8 mouse cellular contexts compared by ENCODE assay signal in the genomic region with DNA sequence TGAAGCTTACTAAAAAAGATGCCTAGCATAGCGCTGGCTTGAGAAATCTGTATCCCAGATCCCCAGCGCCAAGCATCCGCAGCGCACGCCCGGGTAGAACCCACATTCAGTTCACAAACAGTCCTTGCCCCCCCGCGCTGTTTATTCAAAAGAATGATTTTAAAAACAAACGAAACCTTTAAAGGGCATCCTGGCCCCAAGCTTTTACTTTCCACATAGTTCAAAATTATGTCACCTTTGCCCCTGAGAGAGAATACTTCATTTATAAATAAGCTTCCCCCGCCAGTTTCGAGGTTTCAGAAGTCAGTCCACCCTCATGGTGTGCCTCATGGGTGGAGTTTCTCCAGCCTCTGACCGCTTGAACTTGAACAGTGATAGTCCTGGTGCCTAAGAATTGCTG. TPM values are rescaled to one million over a fixed set of nuclear protein-coding genes. Genes with fewer than 3 reads are reported as not detected.
DNase-seq lines count a peak whose midpoint lies in the region; ATAC-seq lines count a peak whose summit lies in the region.

No protein-coding gene starts in this region.

- peak overlapping the region; percentile 95 for H3K4me2 ChIP-seq in embryonic facial prominence, embryonic 11.5 days (ENCODE audit: low read depth, low read length)
- peak overlapping the region; percentile 96 for H3K4me2 ChIP-seq in intestine, embryonic 16.5 days (ENCODE audit: low read depth, low read length)
- peak overlapping the region; percentile 100 for H3K4me2 ChIP-seq in midbrain, embryonic 11.5 days

- 10% methylated on average over 12 of the region's 12 CpGs for WGBS in embryonic facial prominence, embryonic 11.5 days
- 16% methylated on average over 12 of the region's 12 CpGs for WGBS in intestine, embryonic 16.5 days
- WGBS in midbrain, embryonic 11.5 days = 14% methylated on average over 12 of the region's 12 CpGs

- peak; percentile 21 for DNase-seq in kidney, adult 18-20 months
- no peak for DNase-seq in kidney, adult 9 months
- DNase-seq in embryonic facial prominence, embryonic 11.5 days (ENCODE audit: low spot score) = peak; percentile 29
- no peak for DNase-seq in midbrain, embryonic 11.5 days (ENCODE audit: low spot score, missing footprints)
- DNase-seq in natural killer cell, adult 2 months (ENCODE audit: low spot score in 2 of 2) = no peak
- no peak for DNase-seq in right cerebral cortex, adult 2 months (ENCODE audit: low spot score in 2 of 2)

- H3K27me3 ChIP-seq in embryonic facial prominence, embryonic 11.5 days (ENCODE audit: control insufficient read depth, insufficient read depth, low read length) = no peaks in the 10 kb centered on the region
- no peaks in the 10 kb centered on the region for H3K27me3 ChIP-seq in intestine, embryonic 16.5 days (replicated peaks; ENCODE audit: control insufficient read depth, insufficient read depth, low read length)
- no peaks in the 10 kb centered on the region for H3K27me3 ChIP-seq in midbrain, embryonic 11.5 days (ENCODE audit: control insufficient read depth, insufficient read depth, low read length)

- no peak overlapping the region for H3K27ac ChIP-seq in embryonic facial prominence, embryonic 11.5 days (replicated peaks; ENCODE audit: low read depth, low read length)
- H3K27ac ChIP-seq in intestine, embryonic 16.5 days (ENCODE audit: low read length) = no peak overlapping the region
- no peak overlapping the region for H3K27ac ChIP-seq in midbrain, embryonic 11.5 days (ENCODE audit: low read depth, low read length)

- H3K4me3 ChIP-seq in embryonic facial prominence, embryonic 11.5 days (ENCODE audit: low read depth, low read length) = peak overlapping the region; percentile 76
- H3K4me3 ChIP-seq in intestine, embryonic 16.5 days (ENCODE audit: low read length) = peak overlapping the region; percentile 69
- peak overlapping the region; percentile 67; the same call in 1 of the 2 replicates for H3K4me3 ChIP-seq in midbrain, embryonic 11.5 days (ENCODE audit: low read depth, low read length)

- no peak for ATAC-seq in embryonic facial prominence, embryonic 11.5 days (replicated peaks; ENCODE audit: insufficient number of reproducible peaks, low FRiP score, low TSS enrichment, low read depth)
- no peak for ATAC-seq in intestine, embryonic 16.5 days
- no peak for ATAC-seq in midbrain, embryonic 11.5 days (ENCODE audit: low FRiP score)
- ATAC-seq in erythroblast, adult 5-6 weeks (replicated peaks; ENCODE audit: low FRiP score, poor library complexity, severe bottlenecking) = no peak

- H3K9ac ChIP-seq in embryonic facial prominence, embryonic 11.5 days (replicated peaks; ENCODE audit: low read length) = no peak overlapping the region; the same call in 1 of the 2 replicates
- peak overlapping the region; percentile 75 for H3K9ac ChIP-seq in intestine, embryonic 16.5 days (ENCODE audit: low read depth, low read length)
- peak overlapping the region; percentile 67 for H3K9ac ChIP-seq in midbrain, embryonic 11.5 days (ENCODE audit: low read length)

- H3K9me3 ChIP-seq in embryonic facial prominence, embryonic 11.5 days (replicated peaks; ENCODE audit: control insufficient read depth, low read length) = no peaks in the 10 kb centered on the region
- no peaks in the 10 kb centered on the region for H3K9me3 ChIP-seq in intestine, embryonic 16.5 days (ENCODE audit: control insufficient read depth, low read length)
- H3K9me3 ChIP-seq in midbrain, embryonic 11.5 days (ENCODE audit: control insufficient read depth, low read length) = no peaks in the 10 kb centered on the region

- no peaks in the 10 kb centered on the region for H3K36me3 ChIP-seq in embryonic facial prominence, embryonic 11.5 days (replicated peaks; ENCODE audit: control insufficient read depth, insufficient read depth, low read depth, low read length)
- no peaks in the 10 kb centered on the region for H3K36me3 ChIP-seq in intestine, embryonic 16.5 days (ENCODE audit: control insufficient read depth, insufficient read depth, low read length)
- H3K36me3 ChIP-seq in midbrain, embryonic 11.5 days (ENCODE audit: control insufficient read depth, insufficient read depth, low read length) = no peaks in the 10 kb centered on the region

- no peaks in the 10 kb centered on the region for H3K4me1 ChIP-seq in embryonic facial prominence, embryonic 11.5 days (ENCODE audit: control insufficient read depth, insufficient read depth, low read length)
- peaks cover 23% of the 10 kb centered on the region for H3K4me1 ChIP-seq in intestine, embryonic 16.5 days (ENCODE audit: control insufficient read depth, insufficient read depth, low read length)
- H3K4me1 ChIP-seq in midbrain, embryonic 11.5 days (ENCODE audit: control insufficient read depth, insufficient read depth, low read length) = 0 out of 2 replicates have a peak, but pooled peaks cover 10% of the 10 kb centered on the region

RNA-seq across cellular contexts. Expression of gene Myo1e, which starts 1.6 kb away (rescaled TPM):
- polyA plus RNA-seq in embryonic facial prominence, embryonic 11.5 days (2014; fragmentation: Nextera tagmentation; extraction: Ambion mirVana) = 13.0 and 14.8 TPM in 2 replicates
- polyA plus RNA-seq in intestine, embryonic 16.5 days (2015; fragmentation: Nextera tagmentation; extraction: Ambion mirVana) = 18.2 and 19.5 TPM in 2 replicates
- polyA plus RNA-seq in midbrain, embryonic 11.5 days (2014; fragmentation: Nextera tagmentation; extraction: Ambion mirVana) = 9.5 and 9.7 TPM in 2 replicates
- total RNA-seq in erythroblast, adult 5-6 weeks (2015; ENCODE audit: low replicate concordance) = not detected in 2 replicates
- total RNA-seq in erythroblast, adult 5-6 weeks (2017; ENCODE audit: low replicate concordance) = not detected in 2 replicates

Comparison
In these comparisons a context has a peak if more than half of its experiments do, and no peak if none do; other contexts are left out.
1. DNase-seq: peak in kidney, adult 18-20 months (single experiment) and embryonic facial prominence, embryonic 11.5 days (single experiment); none in kidney, adult 9 months (single experiment), midbrain, embryonic 11.5 days (single experiment), natural killer cell, adult 2 months (0 of 2) and right cerebral cortex, adult 2 months (0 of 2).
2. Peak in every context shown above with its lines, with median percentiles within 50 percentile points of each other: H3K4me2 ChIP-seq and H3K4me3 ChIP-seq.